In genomic region chr8:126585561-126586031, GRCm38 (mm10) we compare ENCODE assay signal across 8 mouse cellular contexts. TPM values are rescaled to one million over a fixed set of nuclear protein-coding genes. Genes with fewer than 3 reads are reported as not detected.
A peak's percentile ranks its signal among the peaks of the same experiment; 100 is the strongest.
DNase-seq lines count a peak whose midpoint lies in the region; ATAC-seq and TF ChIP-seq lines count a peak whose summit lies in the region.

No protein-coding gene starts in this region.

- no peak for TF ChIP-seq CTCF in kidney, postnatal 0 days (IDR thresholded peaks at IDR 0.05; ENCODE audit: low read depth)

- 38% methylated on average over 9 of the region's 9 CpGs for WGBS in kidney, postnatal 0 days
- WGBS in limb, embryonic 15.5 days: 52% methylated on average over 9 of the region's 9 CpGs

- no peak overlapping the region for H3K9ac ChIP-seq in kidney, postnatal 0 days (ENCODE audit: low read depth, low read length)
- H3K9ac ChIP-seq in limb, embryonic 15.5 days: no peak overlapping the region

- DNase-seq in kidney, postnatal 0 days (ENCODE audit: low spot score): peak; percentile 17
- DNase-seq in kidney, adult 18-20 months: no peak
- DNase-seq in NIH3T3 (ENCODE audit: low read depth): peak; percentile 21
- DNase-seq in heart, adult 8-10 months (ENCODE audit: low spot score): peak; percentile 29
- DNase-seq in retina, embryonic 14.5 days (ENCODE audit: low spot score): peak; percentile 33
- no peak for DNase-seq in gastrocnemius, postnatal 25 days
- DNase-seq in left cerebral cortex, adult 8-10 months (ENCODE audit: low spot score in 2 of 2): no peak

- H3K4me3 ChIP-seq in kidney, postnatal 0 days (replicated peaks; ENCODE audit: low read depth, low read length): no peak overlapping the region
- no peak overlapping the region for H3K4me3 ChIP-seq in limb, embryonic 15.5 days

- H3K4me2 ChIP-seq in kidney, postnatal 0 days (ENCODE audit: low read length): peak overlapping the region; percentile 30; the same call in 1 of the 2 replicates
- H3K4me2 ChIP-seq in limb, embryonic 15.5 days: no peak overlapping the region

- peaks cover 26% of the 10 kb centered on the region; the same call in 1 of the 2 replicates for H3K36me3 ChIP-seq in kidney, postnatal 0 days (ENCODE audit: insufficient read depth, low read length)
- H3K36me3 ChIP-seq in limb, embryonic 15.5 days: peaks cover 3% of the 10 kb centered on the region; the same call in 1 of the 2 replicates

- no peaks in the 10 kb centered on the region for H3K27me3 ChIP-seq in kidney, postnatal 0 days (ENCODE audit: insufficient read depth, low read length)
- no peaks in the 10 kb centered on the region for H3K27me3 ChIP-seq in limb, embryonic 15.5 days

- no peak for ATAC-seq in kidney, postnatal 0 days (replicated peaks; ENCODE audit: low FRiP score, low read depth)
- no peak for ATAC-seq in limb, embryonic 15.5 days (ENCODE audit: insufficient number of reproducible peaks, low FRiP score, low TSS enrichment, low read depth)

- H3K9me3 ChIP-seq in kidney, postnatal 0 days (replicated peaks; ENCODE audit: low read length): no peaks in the 10 kb centered on the region
- no peaks in the 10 kb centered on the region for H3K9me3 ChIP-seq in limb, embryonic 15.5 days

- H3K4me1 ChIP-seq in kidney, postnatal 0 days (replicated peaks; ENCODE audit: insufficient read depth, low read length): peaks cover 22% of the 10 kb centered on the region
- H3K4me1 ChIP-seq in limb, embryonic 15.5 days: peaks cover 53% of the 10 kb centered on the region

- peak overlapping the region; percentile 95 for H3K27ac ChIP-seq in kidney, postnatal 0 days
- peak overlapping the region; percentile 95 for H3K27ac ChIP-seq in limb, embryonic 15.5 days

RNA-seq across cellular contexts. Expression of gene Irf2bp2, which starts 8.2 kb away (rescaled TPM):
- 15.6 and 16.2 TPM in 2 replicates for polyA plus RNA-seq in kidney, postnatal 0 days (2015; fragmentation: Nextera tagmentation; extraction: Ambion mirVana)
- 10 to 100 TPM; 41.8 to 60.9 (median 50.3) TPM for total RNA-seq in heart, adult 8-10 months (2022)
- 11.0 and 12.8 TPM in 2 replicates for polyA plus RNA-seq in limb, embryonic 15.5 days (2015; fragmentation: Nextera tagmentation; extraction: Ambion mirVana)
- 10 to 100 TPM; 19.0 to 35.9 TPM for total RNA-seq in gastrocnemius, postnatal 25 days (2021)
- total RNA-seq in left cerebral cortex, adult 8-10 months (2022): 10 to 100 TPM; 52.9 to 59.6 (median 58.6) TPM

Comparison
In these comparisons a context has a peak if more than half of its experiments do, and no peak if none do; other contexts are left out.
1. DNase-seq: peak in kidney, postnatal 0 days (single experiment), NIH3T3 (single experiment), heart, adult 8-10 months (single experiment) and retina, embryonic 14.5 days (single experiment); none in kidney, adult 18-20 months (single experiment), gastrocnemius, postnatal 25 days (single experiment) and left cerebral cortex, adult 8-10 months (0 of 2).